Mouse (Mus musculus) heart, adult 18-20 months (tissue): ENCODE data around the gene Mlf2. TPM values are rescaled to one million over a fixed set of nuclear protein-coding genes. Genes with fewer than 3 reads are reported as not detected.

ENCODE experiments used
- DNase-seq, 2 experiments: peaks; one replicate each; pipeline ENCODE4 v3.0.0; 2021 to 2022; ENCODE audit warnings: mixed read lengths in 1 of 2
- total RNA-seq, 2 experiments: library from RNA; stranded (reverse); gene quantifications; 2 replicates each; pipeline ENCODE4 v1.2.3; 2021

Mlf2 gene
- total RNA-seq, 2 experiments from 2014 or later: 185 to 191 TPM

- no peak for DNase-seq
Observed at GRCm38 (mm10) chr6:124932314-124932695, 1.1 kb downstream of the Mlf2 start.

- no peak for DNase-seq
Observed at GRCm38 (mm10) chr6:124933127-124933526, 1.9 kb downstream of the Mlf2 start.

GRCm38 (mm10) chr6:124934670-124935069 lies 3.5 kb downstream of the Mlf2 start:
- no peak for DNase-seq

GRCm38 (mm10) chr6:124936681-124937080 lies 5.5 kb downstream of the Mlf2 start:
- DNase-seq: no peak

GRCm38 (mm10) chr6:124937493-124937892 lies 6.3 kb downstream of the Mlf2 start:
- DNase-seq: no peak

- no peak for DNase-seq
Observed at GRCm38 (mm10) chr6:124938554-124938953, 7.4 kb downstream of the Mlf2 start.

- DNase-seq: no peak
Observed at GRCm38 (mm10) chr6:124941679-124942078, 10.5 kb downstream of the Mlf2 start.

- DNase-seq: no peak
Observed at GRCm38 (mm10) chr6:124943526-124943925, 12.3 kb downstream of the Mlf2 start.

GRCm38 (mm10) chr6:124953991-124954715 lies 23.0 kb downstream of the Mlf2 start:
- DNase-seq: no peak

- DNase-seq: no peak
Observed at GRCm38 (mm10) chr6:124955212-124955611, 24.0 kb downstream of the Mlf2 start.

- no peak for DNase-seq
Observed at GRCm38 (mm10) chr6:124958127-124958526, 26.9 kb downstream of the Mlf2 start.

- no peak for DNase-seq
Observed at GRCm38 (mm10) chr6:124959960-124960359, 28.8 kb downstream of the Mlf2 start.

- DNase-seq: no peak
Observed at GRCm38 (mm10) chr6:124961021-124961420, 29.8 kb downstream of the Mlf2 start.

GRCm38 (mm10) chr6:124964638-124965037 lies 33.5 kb downstream of the Mlf2 start:
- DNase-seq: peak in 1 of 2 experiments; percentile 9

- DNase-seq: peak; percentile 98
Observed at GRCm38 (mm10) chr6:124965088-124965719, 34.0 kb downstream of the Mlf2 start, which contains the start of gene Cops7a. Cops7a (minus strand) TSS chr6:124965538.

GRCm38 (mm10) chr6:124965747-124966146 lies 34.6 kb downstream of the Mlf2 start:
- no peak for DNase-seq

- DNase-seq: peak in 1 of 2 experiments; percentile 20
Observed at GRCm38 (mm10) chr6:124966466-124967118, 35.4 kb downstream of the Mlf2 start.

- DNase-seq: peak; percentile 22 to 58
Observed at GRCm38 (mm10) chr6:124967766-124968165, 36.6 kb downstream of the Mlf2 start.

Other genes starting within 250 kb of the Mlf2 start
- gene Emg1, start 219.2 kb upstream of the Mlf2 start, total RNA-seq: 10 to 100 TPM; 78.1 to 80.8 TPM
- 100 to 1,000 TPM; 277 to 319 TPM for gene Phb2, start 219.1 kb upstream of the Mlf2 start, total RNA-seq
- gene Ptpn6, start 192.7 kb upstream of the Mlf2 start, total RNA-seq: 10 to 100 TPM in 1 of 2 experiments, 1 to 10 TPM in 1; 3.0 to 12.9 TPM
- 100 to 1,000 TPM; 277 to 290 TPM for gene Grcc10, start 190.0 kb upstream of the Mlf2 start, total RNA-seq
- gene Gm45234, start 175.4 kb upstream of the Mlf2 start, total RNA-seq: not detected
- 10 to 100 TPM; 41.1 to 46.9 TPM for gene Atn1, start 174.9 kb upstream of the Mlf2 start, total RNA-seq
- 1 to 10 TPM; 2.5 to 2.7 TPM for gene Eno2, start 161.7 kb upstream of the Mlf2 start, total RNA-seq
- under 1 TPM; 0.55 to 0.82 TPM for gene Lrrc23, start 151.7 kb upstream of the Mlf2 start, total RNA-seq
- gene Spsb2, start 122.7 kb upstream of the Mlf2 start, total RNA-seq: 1 to 10 TPM; 2.7 to 3.0 TPM
- 1,000 to 10,000 TPM in 1 of 2 experiments, 100 to 1,000 TPM in 1; 897 to 1,017 TPM for gene Tpi1, start 117.1 kb upstream of the Mlf2 start, total RNA-seq
- gene Usp5, start 101.9 kb upstream of the Mlf2 start, total RNA-seq: 10 to 100 TPM; 74.6 to 78.6 TPM
- gene Cdca3, start 101.8 kb upstream of the Mlf2 start, total RNA-seq: under 1 TPM; 0.54 to 0.55 TPM
- gene Gnb3, start 91.1 kb upstream of the Mlf2 start, total RNA-seq: 10 to 100 TPM; 14.1 to 14.6 TPM
- 1 to 10 TPM; 8.2 to 8.3 TPM for gene P3h3, start 73.6 kb upstream of the Mlf2 start, total RNA-seq
- under 1 TPM; 0.36 to 0.84 TPM for gene Gpr162, start 67.4 kb upstream of the Mlf2 start, total RNA-seq
- gene Cd4, start 43.2 kb upstream of the Mlf2 start, total RNA-seq: 1 to 10 TPM in 1 of 2 experiments, under 1 TPM in 1; 0.50 to 3.7 TPM
- under 1 TPM; 0.23 to 0.35 TPM for gene Lag3, start 19.7 kb upstream of the Mlf2 start, total RNA-seq
- gene Ptms, start 11.3 kb upstream of the Mlf2 start, total RNA-seq: 100 to 1,000 TPM; 135 to 139 TPM
- gene Cops7a, start 34.2 kb downstream of the Mlf2 start, total RNA-seq: 100 to 1,000 TPM in 1 of 2 experiments, 10 to 100 TPM in 1; 94.3 to 102 TPM
- gene Pianp, start 65.3 kb downstream of the Mlf2 start, total RNA-seq: under 1 TPM; 0.62 to 0.80 TPM
- gene Zfp384, start 77.8 kb downstream of the Mlf2 start, total RNA-seq: 10 to 100 TPM; 20.5 to 20.6 TPM
- 10 to 100 TPM; 22.4 to 26.6 TPM for gene Ing4, start 108.4 kb downstream of the Mlf2 start, total RNA-seq
- 1 to 10 TPM in 1 of 2 experiments, under 1 TPM in 1; 0.99 to 2.7 TPM for gene Acrbp, start 118.3 kb downstream of the Mlf2 start, total RNA-seq
- gene Lpar5, start 136.5 kb downstream of the Mlf2 start, total RNA-seq: under 1 TPM; 0.25 to 0.62 TPM
- 100 to 1,000 TPM; 105 to 111 TPM for gene Chd4, start 164.6 kb downstream of the Mlf2 start, total RNA-seq
- 10 to 100 TPM; 19.2 to 20.1 TPM for gene Nop2, start 200.5 kb downstream of the Mlf2 start, total RNA-seq
- 1 to 10 TPM; 5.0 to 5.9 TPM for gene Iffo1, start 213.9 kb downstream of the Mlf2 start, total RNA-seq
- 1,000 to 10,000 TPM; 4,422 to 5,568 TPM for gene Gapdh, start 235.1 kb downstream of the Mlf2 start, total RNA-seq